Mouse (Mus musculus) E14TG2a.4 (cell line): ENCODE results near the gene Chmp4b.

Experiments used
- CTCF ChIP-seq: conservative IDR thresholded peaks from 2 replicates; pipeline ENCODE4 v1.5.1; 2014; ENCODE audit warnings: low read length
- NANOG ChIP-seq: IDR thresholded peaks from 2 replicates; pipeline ENCODE4 v1.6.1; 2014; ENCODE audit warnings: borderline replicate concordance, low read length, mixed read lengths
- POU5F1 ChIP-seq: IDR thresholded peaks from 2 replicates; pipeline ENCODE4 v1.6.1; 2014; ENCODE audit warnings: low read length, borderline replicate concordance

DNA sequence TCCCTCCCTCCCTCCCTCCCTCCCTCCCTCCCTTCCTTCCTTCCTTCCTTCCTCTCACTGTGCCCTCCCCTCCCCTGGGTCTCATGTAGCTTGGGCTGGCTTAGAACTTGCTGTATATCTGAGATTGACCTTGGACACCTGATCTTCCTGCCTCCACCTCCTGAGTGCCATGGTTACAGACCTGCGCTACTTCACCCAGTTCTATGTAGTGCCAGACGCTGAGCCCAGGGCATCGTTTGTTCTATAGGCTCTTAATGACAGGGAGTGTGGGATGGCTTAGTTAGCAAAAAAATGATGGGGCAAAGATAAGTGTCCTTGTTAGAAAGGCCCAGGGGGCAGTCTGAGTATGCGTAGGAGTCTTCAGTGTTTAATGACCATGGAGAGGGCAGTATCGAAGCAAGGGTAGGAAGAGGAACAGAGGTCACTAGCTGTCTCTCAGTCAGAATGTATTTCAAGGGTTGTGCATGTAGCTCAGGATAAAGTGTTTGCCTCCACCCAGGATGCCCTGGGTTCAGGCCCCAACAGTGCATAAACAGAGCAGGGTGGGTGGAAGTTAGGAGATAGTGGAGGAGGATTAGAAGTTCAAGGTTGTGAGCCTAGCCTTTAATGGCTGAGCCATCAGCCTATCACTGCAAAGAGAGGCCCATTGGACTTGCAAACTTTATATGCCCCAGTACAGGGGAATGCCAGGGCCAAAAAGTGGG lies 18.3 kb upstream of the Chmp4b start:
- TF ChIP-seq CTCF (no peak), NANOG (no peak), POU5F1 (no peak)
